In genomic region chr6:129740069-129740721, GRCm38 (mm10) we compare ENCODE assay signal across 25 mouse cellular contexts. TPM values are rescaled to one million over a fixed set of nuclear protein-coding genes. Genes with fewer than 3 reads are reported as not detected.
"Had no signal": no experiment of that assay in that cellular context is flagged by ENCODE, and none has a peak within 500 bp of the region (broad histone marks: within the 10 kb centered on the region; RNA-seq: fewer than 3 reads in every experiment).

TSS of gene Klri2 (minus strand) at chr6:129740484.

- H3K4me1 ChIP-seq: limb, embryonic 10.5 days; limb, embryonic 13.5 days; liver, embryonic 12.5 days; liver, embryonic 15.5 days; neural tube, embryonic 13.5 days; stomach, embryonic 15.5 days had no signal

- DNase-seq: kidney, adult 18-20 months; kidney, adult 9 months; kidney, postnatal 14 days; kidney, postnatal 4 days; liver; lung, adult 18-20 months; lung, postnatal 14 days; midbrain, embryonic 14.5 days; retina, postnatal 1 day; right cerebral cortex, postnatal 25 days; spleen, adult 18-20 months; thymus, postnatal 25 days had no signal

- H3K4me3 ChIP-seq: left cerebral cortex, adult 2 months; limb, embryonic 10.5 days; limb, embryonic 13.5 days; liver, embryonic 12.5 days; liver, embryonic 15.5 days; myocyte; neural tube, embryonic 13.5 days; stomach, embryonic 15.5 days had no signal

- ATAC-seq: liver, embryonic 12.5 days had no signal

RNA-seq across cellular contexts. Expression of gene Klri2, which starts in this region (rescaled TPM):
- total RNA-seq: layer of hippocampus, adult 18-20 months; layer of hippocampus, postnatal 14 days; left cerebral cortex, adult 2 months had no signal
- polyA plus RNA-seq: kidney, embryonic 16.5 days; limb, embryonic 10.5 days; limb, embryonic 13.5 days; lung, embryonic 16.5 days; midbrain, embryonic 11.5 days; midbrain, embryonic 14.5 days; myocyte; neural tube, embryonic 13.5 days had no signal
